ENCODE assay signal across 14 mouse cellular contexts in the genomic region with DNA sequence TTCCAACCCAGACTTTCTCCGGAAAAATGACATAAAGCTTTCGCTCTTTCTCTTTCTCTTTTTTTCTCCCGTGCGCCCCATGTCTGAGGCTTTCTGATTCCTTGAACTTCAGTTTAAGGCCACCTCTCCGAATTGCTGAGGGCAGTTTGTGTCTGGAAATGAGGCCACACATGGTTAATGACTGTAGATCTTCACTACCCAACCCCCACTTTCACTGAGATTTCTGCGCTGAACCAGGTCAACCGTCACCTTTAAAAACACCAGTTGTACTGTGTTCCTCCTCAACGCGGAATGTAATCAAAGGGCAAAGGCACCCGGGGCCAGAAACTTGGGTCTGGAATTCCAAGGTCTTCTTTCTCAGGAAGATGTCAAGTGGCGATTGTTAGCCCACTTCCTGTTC. TPM values are rescaled to one million over a fixed set of nuclear protein-coding genes. Genes with fewer than 3 reads are reported as not detected.
DNase-seq lines count a peak whose midpoint lies in the region; ATAC-seq lines count a peak whose summit lies in the region.
"Had no signal": no experiment of that assay in that cellular context is flagged by ENCODE, and none has a peak within 500 bp of the region (broad histone marks: within the 10 kb centered on the region; RNA-seq: fewer than 3 reads in every experiment).

No protein-coding gene starts in this region.

- H3K9me3 ChIP-seq in midbrain, embryonic 10.5 days (replicated peaks): no peaks in the 10 kb centered on the region
- H3K9me3 ChIP-seq in midbrain, embryonic 13.5 days: no peaks in the 10 kb centered on the region
- H3K9me3 ChIP-seq in limb, embryonic 10.5 days (replicated peaks): no peaks in the 10 kb centered on the region

- H3K4me3 ChIP-seq in midbrain, embryonic 10.5 days: no peak overlapping the region
- no peak overlapping the region for H3K4me3 ChIP-seq in midbrain, embryonic 13.5 days (replicated peaks)
- peak overlapping the region; percentile 21; the same call in 1 of the 2 replicates for H3K4me3 ChIP-seq in limb, embryonic 10.5 days
- H3K4me3 ChIP-seq: erythroblast, embryonic 14.5 days had no signal

- no peak overlapping the region for H3K27ac ChIP-seq in midbrain, embryonic 10.5 days (replicated peaks)
- no peak overlapping the region for H3K27ac ChIP-seq in midbrain, embryonic 13.5 days
- no peak overlapping the region for H3K27ac ChIP-seq in limb, embryonic 10.5 days
- H3K27ac ChIP-seq: stomach, postnatal 0 days had no signal

- no peak overlapping the region for H3K4me2 ChIP-seq in midbrain, embryonic 13.5 days (replicated peaks)

- H3K36me3 ChIP-seq in midbrain, embryonic 10.5 days: no peaks in the 10 kb centered on the region
- no peaks in the 10 kb centered on the region for H3K36me3 ChIP-seq in midbrain, embryonic 13.5 days
- H3K36me3 ChIP-seq in limb, embryonic 10.5 days: no peaks in the 10 kb centered on the region

- 2% methylated on average over 11 of the region's 11 CpGs for WGBS in midbrain, embryonic 10.5 days
- 2% methylated on average over 11 of the region's 11 CpGs for WGBS in midbrain, embryonic 13.5 days
- 1% methylated on average over 11 of the region's 11 CpGs for WGBS in limb, embryonic 10.5 days

- H3K9ac ChIP-seq in midbrain, embryonic 13.5 days (replicated peaks): no peak overlapping the region
- H3K9ac ChIP-seq: liver, postnatal 0 days had no signal

- no peak for ATAC-seq in midbrain, embryonic 13.5 days
- ATAC-seq: liver, postnatal 0 days had no signal

- peak; percentile 17 for DNase-seq in midbrain, embryonic 10.5 days (ENCODE audit: low spot score)
- peak; percentile 76 for DNase-seq in kidney, adult 18-20 months
- peak; percentile 46 for DNase-seq in limb, embryonic 10.5 days (ENCODE audit: low spot score)
- no peak for DNase-seq in ovary, adult 18-20 months (ENCODE audit: low spot score)
- no peak for DNase-seq in ovary, postnatal 10 days (ENCODE audit: low spot score)
- DNase-seq in urinary bladder, postnatal 10 days (ENCODE audit: low spot score): no peak
- DNase-seq: cerebellum, postnatal 14 days; gastrocnemius, postnatal 10 days; liver, postnatal 0 days; right cerebral cortex, postnatal 4 days had no signal

- no peaks in the 10 kb centered on the region for H3K4me1 ChIP-seq in midbrain, embryonic 10.5 days
- H3K4me1 ChIP-seq in midbrain, embryonic 13.5 days (replicated peaks): no peaks in the 10 kb centered on the region
- peaks cover 64% of the 10 kb centered on the region for H3K4me1 ChIP-seq in limb, embryonic 10.5 days

- H3K27me3 ChIP-seq in midbrain, embryonic 10.5 days (ENCODE audit: low read depth, poor library complexity, severe bottlenecking): peaks cover 100% of the 10 kb centered on the region
- H3K27me3 ChIP-seq in midbrain, embryonic 13.5 days: peaks cover 100% of the 10 kb centered on the region
- peaks cover 100% of the 10 kb centered on the region for H3K27me3 ChIP-seq in limb, embryonic 10.5 days (ENCODE audit: low read depth, poor library complexity, severe bottlenecking)

RNA-seq across cellular contexts. Expression of a gene that starts 17.0 kb away (rescaled TPM):
- not detected in 2 replicates for polyA plus RNA-seq in midbrain, embryonic 10.5 days (2016; fragmentation: Nextera tagmentation; extraction: Ambion mirVana)
- polyA plus RNA-seq in midbrain, embryonic 13.5 days (2015; fragmentation: Nextera tagmentation; extraction: Ambion mirVana): not detected in 2 replicates
- 3.4 and 3.8 TPM in 2 replicates for polyA plus RNA-seq in limb, embryonic 10.5 days (2016; fragmentation: Nextera tagmentation; extraction: Ambion mirVana)
- polyA plus RNA-seq: erythroblast, embryonic 14.5 days; heart, embryonic 16.5 days; liver, postnatal 0 days had no signal

RNA-seq across cellular contexts. Expression of a gene that starts 27.5 kb away (rescaled TPM):
- polyA plus RNA-seq in midbrain, embryonic 10.5 days (2016; fragmentation: Nextera tagmentation; extraction: Ambion mirVana): not detected in 2 replicates
- not detected in 2 replicates for polyA plus RNA-seq in midbrain, embryonic 13.5 days (2015; fragmentation: Nextera tagmentation; extraction: Ambion mirVana)
- 0.95 and 1.2 TPM in 2 replicates for polyA plus RNA-seq in limb, embryonic 10.5 days (2016; fragmentation: Nextera tagmentation; extraction: Ambion mirVana)
- polyA plus RNA-seq: erythroblast, embryonic 14.5 days; heart, embryonic 16.5 days; liver, postnatal 0 days had no signal

RNA-seq across cellular contexts. Expression of a gene that starts 32.2 kb away (rescaled TPM):
- not detected in 2 replicates for polyA plus RNA-seq in midbrain, embryonic 10.5 days (2016; fragmentation: Nextera tagmentation; extraction: Ambion mirVana)
- not detected in 2 replicates for polyA plus RNA-seq in midbrain, embryonic 13.5 days (2015; fragmentation: Nextera tagmentation; extraction: Ambion mirVana)
- polyA plus RNA-seq in limb, embryonic 10.5 days (2016; fragmentation: Nextera tagmentation; extraction: Ambion mirVana): 7.1 and 10.2 TPM in 2 replicates
- polyA plus RNA-seq: erythroblast, embryonic 14.5 days had no signal

RNA-seq across cellular contexts. Expression of a gene that starts 38.1 kb away (rescaled TPM):
- polyA plus RNA-seq in midbrain, embryonic 10.5 days (2016; fragmentation: Nextera tagmentation; extraction: Ambion mirVana): not detected in 2 replicates
- polyA plus RNA-seq in midbrain, embryonic 13.5 days (2015; fragmentation: Nextera tagmentation; extraction: Ambion mirVana): not detected in 2 replicates
- polyA plus RNA-seq in limb, embryonic 10.5 days (2016; fragmentation: Nextera tagmentation; extraction: Ambion mirVana): 6.1 and 7.9 TPM in 2 replicates
- polyA plus RNA-seq: erythroblast, embryonic 14.5 days; heart, embryonic 16.5 days; liver, postnatal 0 days had no signal

RNA-seq across cellular contexts. Expression of a gene that starts 48.9 kb away (rescaled TPM):
- polyA plus RNA-seq in midbrain, embryonic 10.5 days (2016; fragmentation: Nextera tagmentation; extraction: Ambion mirVana): not detected in 2 replicates
- polyA plus RNA-seq in midbrain, embryonic 13.5 days (2015; fragmentation: Nextera tagmentation; extraction: Ambion mirVana): 0.08 TPM in 1 of 2 replicates, not detected in the other
- polyA plus RNA-seq in limb, embryonic 10.5 days (2016; fragmentation: Nextera tagmentation; extraction: Ambion mirVana): 5.5 and 5.9 TPM in 2 replicates
- polyA plus RNA-seq: erythroblast, embryonic 14.5 days had no signal

Comparison
In these comparisons a context has a peak if more than half of its experiments do, and no peak if none do; other contexts are left out.
1. DNase-seq: peak in midbrain, embryonic 10.5 days (single experiment), kidney, adult 18-20 months (single experiment) and limb, embryonic 10.5 days (single experiment); none in ovary, adult 18-20 months (single experiment), ovary, postnatal 10 days (single experiment) and urinary bladder, postnatal 10 days (single experiment).